Mouse (Mus musculus): Measurements from ENCODE around the gene Fabp6. TPM values are rescaled to one million over a fixed set of nuclear protein-coding genes. Genes with fewer than 3 reads are reported as not detected.

Gene Fabp6
- total and polyA plus RNA-seq, 3 experiments = not detected

- no peaks in the 10 kb centered on the region for H3K4me1 ChIP-seq (ENCODE audit: control insufficient read depth in 1 of 2, insufficient read depth in 2 of 2, low read length in 2 of 2)
- H3K4me3 ChIP-seq (ENCODE audit: control insufficient read depth in 1 of 2, insufficient read depth in 1 of 2, low read depth in 2 of 2, low read length in 2 of 2) = no peak overlapping the region
- H3K27ac ChIP-seq (ENCODE audit: control insufficient read depth, low read depth, low read length) = no peak overlapping the region
- no peak overlapping the region for H3K9ac ChIP-seq (ENCODE audit: control insufficient read depth, low read depth, low read length, poor library complexity, severe bottlenecking)
- H3K79me2 ChIP-seq (ENCODE audit: control insufficient read depth, insufficient read depth, low read length, poor library complexity) = no peaks in the 10 kb centered on the region
- DNase-seq (ENCODE audit: low read depth, low spot score) = peak; percentile 33
- no peaks in the 10 kb centered on the region for H3K9me3 ChIP-seq (replicated peaks; ENCODE audit: insufficient read depth, low read length)
- no peaks in the 10 kb centered on the region for H3K27me3 ChIP-seq (ENCODE audit: control insufficient read depth in 1 of 2, insufficient read depth in 2 of 2, low read length in 2 of 2)
- TF ChIP-seq CTCF (IDR thresholded peaks at IDR 0.05 in 2 of 3, conservative IDR thresholded peaks at IDR 0.05 in 1 of 3; ENCODE audit: control insufficient read depth in 1 of 3, insufficient read depth in 1 of 3, low read depth in 2 of 3, low read length in 3 of 3, poor library complexity in 1 of 3, severe bottlenecking in 1 of 3) (peak; percentile 52 to 55 (median 54)), MAX (IDR thresholded peaks at IDR 0.05; ENCODE audit: low read length) (no peak)
- H3K36me3 ChIP-seq (ENCODE audit: control insufficient read depth in 1 of 2, insufficient read depth in 2 of 2, low read length in 2 of 2) = no peaks in the 10 kb centered on the region
These were observed 33.1 kb downstream of the Fabp6 start for GRCm38 (mm10) chr11:43568263-43568662.

GRCm38 (mm10) chr11:43566696-43567095, 34.6 kb downstream of the Fabp6 start:
- H3K4me3 ChIP-seq (ENCODE audit: control insufficient read depth in 1 of 2, insufficient read depth in 1 of 2, low read depth in 2 of 2, low read length in 2 of 2) = no peak overlapping the region
- no peak overlapping the region for H3K9ac ChIP-seq (ENCODE audit: control insufficient read depth, low read depth, low read length, poor library complexity, severe bottlenecking)
- H3K27ac ChIP-seq (ENCODE audit: control insufficient read depth, low read depth, low read length) = no peak overlapping the region
- H3K9me3 ChIP-seq (replicated peaks; ENCODE audit: insufficient read depth, low read length) = no peaks in the 10 kb centered on the region
- DNase-seq (ENCODE audit: low read depth, low spot score) = no peak
- no peaks in the 10 kb centered on the region for H3K79me2 ChIP-seq (ENCODE audit: control insufficient read depth, insufficient read depth, low read length, poor library complexity)
- no peaks in the 10 kb centered on the region for H3K4me1 ChIP-seq (ENCODE audit: control insufficient read depth in 1 of 2, insufficient read depth in 2 of 2, low read length in 2 of 2)
- H3K36me3 ChIP-seq (ENCODE audit: control insufficient read depth in 1 of 2, insufficient read depth in 2 of 2, low read length in 2 of 2) = no peaks in the 10 kb centered on the region
- H3K27me3 ChIP-seq (ENCODE audit: control insufficient read depth in 1 of 2, insufficient read depth in 2 of 2, low read length in 2 of 2) = no peaks in the 10 kb centered on the region
- TF ChIP-seq CHD1 (IDR thresholded peaks at IDR 0.05; ENCODE audit: low read depth, low read length) (no peak), ELF1 (IDR thresholded peaks at IDR 0.05; ENCODE audit: low read depth, low read length) (no peak), UBTF (IDR thresholded peaks at IDR 0.05; ENCODE audit: borderline replicate concordance, insufficient read depth, low read depth, low read length) (no peak), CHD2 (IDR thresholded peaks at IDR 0.05; ENCODE audit: low read length) (no peak), HCFC1 (IDR thresholded peaks at IDR 0.05; ENCODE audit: low read depth, low read length) (no peak), MXI1 (IDR thresholded peaks at IDR 0.05; ENCODE audit: low read depth, low read length) (no peak)

- Histone ChIP-seq H3K9ac (ENCODE audit: control insufficient read depth, low read depth, low read length, poor library complexity, severe bottlenecking) (no peak overlapping the region), H3K9me3 (replicated peaks; ENCODE audit: insufficient read depth, low read length) (no peaks in the 10 kb centered on the region), H3K27ac (ENCODE audit: control insufficient read depth, low read depth, low read length) (no peak overlapping the region), H3K4me1 (ENCODE audit: control insufficient read depth in 1 of 2, insufficient read depth in 2 of 2, low read length in 2 of 2) (no peaks in the 10 kb centered on the region), H3K27me3 (ENCODE audit: control insufficient read depth in 1 of 2, insufficient read depth in 2 of 2, low read length in 2 of 2) (no peaks in the 10 kb centered on the region), H3K36me3 (ENCODE audit: control insufficient read depth in 1 of 2, insufficient read depth in 2 of 2, low read length in 2 of 2) (no peaks in the 10 kb centered on the region), H3K4me3 (ENCODE audit: control insufficient read depth in 1 of 2, insufficient read depth in 1 of 2, low read depth in 2 of 2, low read length in 2 of 2) (no peak overlapping the region), H3K79me2 (ENCODE audit: control insufficient read depth, insufficient read depth, low read length, poor library complexity) (no peaks in the 10 kb centered on the region)
- TF ChIP-seq E2F4 (IDR thresholded peaks at IDR 0.05; ENCODE audit: borderline replicate concordance, low read depth, low read length) (no peak), USF2 (IDR thresholded peaks at IDR 0.05; ENCODE audit: borderline replicate concordance in 1 of 2, insufficient read depth in 1 of 2, low read depth in 1 of 2, low read length in 2 of 2) (no peak), MYC (IDR thresholded peaks at IDR 0.05; ENCODE audit: low read depth, low read length) (no peak), POLR2AphosphoS2 (IDR thresholded peaks at IDR 0.05; ENCODE audit: low read length) (no peak), MXI1 (IDR thresholded peaks at IDR 0.05; ENCODE audit: low read depth, low read length) (no peak), GATA1 (IDR thresholded peaks at IDR 0.05; ENCODE audit: low read depth, low read length) (no peak), TBP (IDR thresholded peaks at IDR 0.05; ENCODE audit: low read depth, low read length) (no peak), MAFK (IDR thresholded peaks at IDR 0.05; ENCODE audit: borderline replicate concordance, low read depth, low read length) (no peak), ZC3H11A (IDR thresholded peaks at IDR 0.05; ENCODE audit: low read depth, low read length) (no peak), GABPA (IDR thresholded peaks at IDR 0.05; ENCODE audit: low read depth, low read length) (no peak), ZMIZ1 (IDR thresholded peaks at IDR 0.05; ENCODE audit: low read depth, low read length) (no peak), ELF1 (IDR thresholded peaks at IDR 0.05; ENCODE audit: low read depth, low read length) (no peak), CTCF (IDR thresholded peaks at IDR 0.05 in 2 of 3, conservative IDR thresholded peaks at IDR 0.05 in 1 of 3; ENCODE audit: control insufficient read depth in 1 of 3, insufficient read depth in 1 of 3, low read depth in 2 of 3, low read length in 3 of 3, poor library complexity in 1 of 3, severe bottlenecking in 1 of 3) (no peak), SIN3A (IDR thresholded peaks at IDR 0.05; ENCODE audit: low read length) (no peak), ETS1 (IDR thresholded peaks at IDR 0.05; ENCODE audit: low read depth, low read length) (no peak), RAD21 (IDR thresholded peaks at IDR 0.05; ENCODE audit: low read depth, low read length) (no peak), POLR2AphosphoS5 (IDR thresholded peaks at IDR 0.05; ENCODE audit: borderline replicate concordance, low read depth, low read length) (no peak), USF1 (IDR thresholded peaks at IDR 0.05; ENCODE audit: low read depth, low read length) (no peak), KAT2A (conservative IDR thresholded peaks at IDR 0.05; ENCODE audit: low read depth, low read length) (no peak), RCOR1 (IDR thresholded peaks at IDR 0.05; ENCODE audit: low read depth, low read length) (no peak)
- DNase-seq (ENCODE audit: low read depth, low spot score) = no peak
These were observed 35.5 kb downstream of the Fabp6 start for GRCm38 (mm10) chr11:43565852-43566251.

Data from MEL (cell line).